Mouse (Mus musculus) brain, embryonic 14.5 days (tissue): ENCODE data around the gene Gapt. TPM values are rescaled to one million over a fixed set of nuclear protein-coding genes. Genes with fewer than 3 reads are reported as not detected.
"Not testable (repeated sequence)": the region's sequence is repeated elsewhere in the genome, so short reads cannot be mapped to it uniquely, and the experiment has no call there.

Experiments used
- DNase-seq: peaks from one replicate; pipeline ENCODE4 v3.0.0-alpha.2; 2011; ENCODE audit warnings: low read depth
- CTCF ChIP-seq: fragments of 200-500 bp; IDR thresholded peaks from 2 replicates; pipeline ENCODE4 v1.5.1; 2012; ENCODE audit warnings: inconsistent platforms, mild to moderate bottlenecking, moderate library complexity, borderline replicate concordance; ENCODE audit not compliant: insufficient read depth, insufficient read length; ENCODE audit errors: extremely low read depth
- POLR2A ChIP-seq: fragments of 200-500 bp; IDR thresholded peaks from 2 replicates; pipeline ENCODE4 v1.6.1; 2012; ENCODE audit warnings: mild to moderate bottlenecking, inconsistent platforms, borderline replicate concordance; ENCODE audit not compliant: poor library complexity, insufficient read depth, insufficient read length, severe bottlenecking; ENCODE audit errors: extremely low read depth
- polyA plus RNA-seq: library from polyadenylated mRNA; depleted of rRNA; stranded (reverse); fragments of >200 nt; gene quantifications from 2 replicates; pipeline ENCODE4 v1.2.3, GENCODE M21; 2012; rRNA removed

The Gapt gene
- 0.06 and 0.08 TPM in 2 replicates for polyA plus RNA-seq

GRCm38 (mm10) chr13:110356941-110357340 lies at the start of gene Gapt:
Gapt (minus strand) TSS chr13:110357199.
- no peak for DNase-seq
- TF ChIP-seq CTCF: no peak
- no peak for TF ChIP-seq POLR2A

- TF ChIP-seq POLR2A (no peak), CTCF (no peak)
- peak; percentile 32 for DNase-seq
Observed at GRCm38 (mm10) chr13:110406152-110406551, 49.2 kb upstream of the Gapt start.

GRCm38 (mm10) chr13:110404686-110405085 lies 47.7 kb upstream of the Gapt start:
- not testable (repeated sequence) for DNase-seq

- TF ChIP-seq POLR2A (no peak), CTCF (no peak)
- no peak for DNase-seq
Observed at GRCm38 (mm10) chr13:110404059-110404458, 47.1 kb upstream of the Gapt start.

- DNase-seq: no peak
- TF ChIP-seq CTCF (no peak), POLR2A (no peak)
Observed at GRCm38 (mm10) chr13:110401877-110402276, 44.9 kb upstream of the Gapt start.

- no peak for TF ChIP-seq POLR2A
- no peak for TF ChIP-seq CTCF
Observed at GRCm38 (mm10) chr13:110401443-110401842, 44.4 kb upstream of the Gapt start.

GRCm38 (mm10) chr13:110398513-110399270 lies 41.7 kb upstream of the Gapt start:
- DNase-seq: no peak
- no peak for TF ChIP-seq CTCF
- TF ChIP-seq POLR2A: no peak

More at GRCm38 (mm10) chr13:110401443-110401842, 44.4 kb upstream of the Gapt start:
- DNase-seq: no peak

GRCm38 (mm10) chr13:110397750-110398149 lies 40.8 kb upstream of the Gapt start:
- no peak for DNase-seq
- TF ChIP-seq CTCF (no peak), POLR2A (no peak)

GRCm38 (mm10) chr13:110395916-110396685 lies 39.1 kb upstream of the Gapt start:
- DNase-seq: peak; percentile 62
- no peak for TF ChIP-seq CTCF

- TF ChIP-seq POLR2A (no peak), CTCF (no peak)
- DNase-seq: peak; percentile 60
Observed at GRCm38 (mm10) chr13:110395179-110395794, 38.3 kb upstream of the Gapt start.

- TF ChIP-seq POLR2A (peak; percentile 87; the same call in 1 of the 2 replicates), CTCF (peak; percentile 61)
Observed at GRCm38 (mm10) chr13:110394291-110395178, 37.5 kb upstream of the Gapt start, which contains the start of gene Plk2. Plk2 (plus strand) TSS chr13:110395046.

More at GRCm38 (mm10) chr13:110394291-110395178, 37.5 kb upstream of the Gapt start, which contains the start of gene Plk2:
- peak; percentile 95 for DNase-seq
